Mouse (Mus musculus): Measurements from ENCODE around the gene Cyp4f37.
"Not testable (repeated sequence)": the region's sequence is repeated elsewhere in the genome, so short reads cannot be mapped to it uniquely, and the experiment has no call there.

Cyp4f37 gene

DNA sequence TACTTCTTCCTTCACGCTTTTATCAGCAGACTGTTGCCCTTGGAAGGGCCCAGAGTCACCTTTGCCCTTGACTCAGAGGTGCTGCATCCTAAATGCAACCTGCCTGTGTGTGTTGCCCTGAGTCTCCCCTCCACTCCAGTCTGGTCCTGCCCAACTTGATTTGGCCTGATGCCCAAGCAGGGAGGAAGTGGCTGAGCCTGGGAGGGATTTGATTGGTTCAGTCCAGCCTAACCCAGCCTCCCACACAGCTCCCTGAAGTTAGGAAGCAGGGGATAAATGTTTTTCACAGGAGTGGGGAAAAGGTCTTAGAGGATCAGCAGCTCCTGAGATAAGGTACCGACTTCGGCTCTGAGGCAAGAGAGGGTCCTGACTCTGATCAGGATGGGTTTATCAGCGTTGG, at the start of gene Cyp4f37:
Cyp4f37 (plus strand) TSS at position 292 of the 400 bp plus-strand sequence.
- DNase-seq (ENCODE audit: low read depth, low spot score): not testable (repeated sequence)

DNA sequence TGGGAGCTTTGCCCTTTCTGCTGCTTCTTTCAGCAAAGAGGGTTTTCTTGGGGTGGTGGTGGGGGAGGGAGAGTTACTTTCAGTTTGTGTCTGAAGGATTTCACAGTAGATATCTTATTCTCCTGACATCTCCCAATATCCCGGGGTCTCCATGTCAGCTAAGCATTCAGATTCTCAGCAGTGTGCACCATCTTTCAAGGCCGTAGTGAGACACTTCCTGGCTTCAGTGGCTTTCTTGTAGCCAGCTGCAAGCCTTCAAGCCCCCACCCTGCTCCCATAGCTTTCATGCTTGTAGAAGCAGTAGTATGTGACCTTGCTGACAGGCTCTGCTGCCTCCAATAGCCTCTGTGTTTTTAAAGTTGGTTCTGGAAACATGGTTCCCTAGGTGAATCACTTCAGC, 47.8 kb upstream of the Cyp4f37 start:
- DNase-seq (ENCODE audit: low read depth, low spot score): not testable (repeated sequence)

DNA sequence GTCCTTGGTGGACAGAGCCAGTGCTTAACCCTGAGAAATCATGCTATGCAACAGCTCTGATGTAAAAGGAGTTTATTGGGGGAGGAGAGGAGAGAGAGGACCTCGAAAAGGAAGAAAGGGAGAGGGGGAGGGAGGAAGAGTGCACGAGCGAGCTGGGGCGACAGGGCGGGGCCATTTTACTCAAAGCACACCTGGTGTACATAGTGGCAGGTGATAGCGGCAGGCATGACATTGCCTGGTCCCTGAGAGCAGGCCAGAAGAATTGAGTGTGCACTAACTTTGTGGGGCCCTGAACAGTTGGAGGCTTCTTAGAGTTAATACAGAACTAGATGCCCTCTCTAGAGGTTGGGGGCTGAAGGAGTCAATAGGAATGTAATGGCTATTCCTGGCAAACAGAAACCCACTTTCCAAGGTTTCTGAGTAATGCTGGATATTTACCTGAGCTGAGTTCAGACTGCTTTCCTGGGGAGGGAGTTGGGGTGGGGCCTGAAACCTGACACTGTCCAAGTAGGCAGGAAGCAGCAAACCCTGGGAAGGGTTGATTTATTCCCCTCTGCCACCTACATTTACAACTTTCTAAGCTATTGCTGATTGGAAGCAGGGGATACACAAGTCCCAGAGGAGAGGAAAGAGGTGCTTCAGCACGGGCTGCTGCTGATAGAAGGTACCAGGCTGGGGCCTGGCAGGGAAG, 43.5 kb upstream of the Cyp4f37 start:
- DNase-seq (ENCODE audit: low read depth, low spot score): no peak

DNA sequence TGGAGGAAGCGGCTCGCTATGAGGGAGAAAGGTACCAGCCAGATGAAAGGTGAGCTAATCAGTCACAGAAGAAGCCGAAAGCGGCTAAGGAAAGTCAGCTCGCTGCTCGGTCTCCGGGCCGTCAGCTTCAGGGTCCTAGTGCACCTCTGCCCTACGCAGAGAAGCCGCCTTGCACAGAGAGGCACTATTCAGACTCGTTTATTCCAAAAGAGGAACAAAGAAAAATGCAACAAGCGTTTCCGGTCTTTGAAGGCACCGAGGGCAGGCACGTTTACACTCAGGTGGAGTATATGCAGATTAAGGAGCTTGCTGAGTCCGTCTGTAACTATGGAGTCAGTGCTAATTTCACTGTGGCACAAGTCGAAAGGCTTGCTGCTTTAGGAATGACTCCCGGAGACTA, 24.6 kb upstream of the Cyp4f37 start:
- no peak for DNase-seq (ENCODE audit: low read depth, low spot score)

GRCm38 (mm10) chr17:32608055-32608454, 13.1 kb upstream of the Cyp4f37 start:
- no peak for DNase-seq (ENCODE audit: low read depth, low spot score)

- DNase-seq (ENCODE audit: low read depth, low spot score): not testable (repeated sequence)
Measured at GRCm38 (mm10) chr17:32610231-32610630, 10.9 kb upstream of the Cyp4f37 start.

DNA sequence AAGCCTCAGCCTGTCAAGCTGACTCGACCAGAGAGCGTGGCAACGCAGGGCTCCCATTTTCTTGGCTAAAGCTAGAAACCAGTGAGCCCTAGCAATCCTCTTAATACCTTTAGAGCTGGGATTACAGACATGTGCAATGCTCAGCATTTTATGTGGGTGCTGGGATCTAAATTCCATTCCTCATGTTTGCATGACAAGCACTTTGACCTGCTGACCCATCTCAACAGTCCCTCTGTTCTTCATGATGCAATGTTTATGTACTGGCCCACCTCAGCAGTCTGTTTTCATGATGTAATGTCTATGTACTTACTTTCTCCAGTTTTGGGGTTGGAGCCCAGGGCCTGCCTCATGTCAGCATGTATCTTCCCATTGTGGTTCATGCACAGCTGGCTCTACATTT, 10.2 kb upstream of the Cyp4f37 start:
- DNase-seq (ENCODE audit: low read depth, low spot score): no peak

GRCm38 (mm10) chr17:32612417-32612816, 8.7 kb upstream of the Cyp4f37 start:
- no peak for DNase-seq (ENCODE audit: low read depth, low spot score)

DNA sequence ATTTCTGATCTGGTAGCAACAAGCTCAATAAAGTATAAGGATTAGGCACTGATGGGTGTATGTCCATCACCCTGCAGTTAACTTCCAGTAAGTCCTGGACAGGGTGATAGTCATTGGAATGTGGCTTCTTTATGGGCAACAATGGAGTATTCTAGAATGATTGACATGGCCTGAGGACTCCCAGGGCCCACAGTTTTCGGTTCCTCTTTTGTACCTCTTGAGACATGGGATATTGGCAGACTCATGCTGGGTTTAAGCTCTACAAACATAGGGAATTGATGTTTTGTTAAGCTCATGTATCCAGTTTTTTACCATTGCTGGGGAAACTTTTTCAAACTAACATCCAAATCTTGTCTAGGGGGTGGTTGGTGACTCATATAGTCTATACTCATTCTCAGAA, 3.9 kb upstream of the Cyp4f37 start:
- DNase-seq (ENCODE audit: low read depth, low spot score): no peak

DNA sequence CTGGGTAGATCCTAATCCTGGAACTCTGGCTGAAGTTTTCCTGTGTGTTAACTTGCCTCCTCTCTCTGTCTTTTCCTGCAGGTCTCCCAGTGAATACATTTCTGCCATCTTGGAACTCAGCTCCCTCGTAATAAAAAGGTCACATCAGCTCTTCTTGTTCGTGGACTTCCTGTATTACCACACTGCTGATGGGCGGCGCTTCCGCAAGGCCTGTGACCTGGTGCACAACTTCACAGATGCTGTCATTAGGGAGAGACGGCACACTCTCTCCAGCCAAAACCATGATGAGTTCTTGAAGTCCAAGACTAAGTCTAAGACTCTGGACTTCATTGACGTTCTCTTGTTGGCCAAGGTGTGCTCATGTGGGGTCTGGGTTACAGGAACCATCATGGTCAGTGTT, 8.6 kb downstream of the Cyp4f37 start:
- DNase-seq (ENCODE audit: low read depth, low spot score): not testable (repeated sequence)

- peak; percentile 20 for DNase-seq (ENCODE audit: low read depth, low spot score)
Measured at GRCm38 (mm10) chr17:32631936-32632335, 10.8 kb downstream of the Cyp4f37 start.

DNA sequence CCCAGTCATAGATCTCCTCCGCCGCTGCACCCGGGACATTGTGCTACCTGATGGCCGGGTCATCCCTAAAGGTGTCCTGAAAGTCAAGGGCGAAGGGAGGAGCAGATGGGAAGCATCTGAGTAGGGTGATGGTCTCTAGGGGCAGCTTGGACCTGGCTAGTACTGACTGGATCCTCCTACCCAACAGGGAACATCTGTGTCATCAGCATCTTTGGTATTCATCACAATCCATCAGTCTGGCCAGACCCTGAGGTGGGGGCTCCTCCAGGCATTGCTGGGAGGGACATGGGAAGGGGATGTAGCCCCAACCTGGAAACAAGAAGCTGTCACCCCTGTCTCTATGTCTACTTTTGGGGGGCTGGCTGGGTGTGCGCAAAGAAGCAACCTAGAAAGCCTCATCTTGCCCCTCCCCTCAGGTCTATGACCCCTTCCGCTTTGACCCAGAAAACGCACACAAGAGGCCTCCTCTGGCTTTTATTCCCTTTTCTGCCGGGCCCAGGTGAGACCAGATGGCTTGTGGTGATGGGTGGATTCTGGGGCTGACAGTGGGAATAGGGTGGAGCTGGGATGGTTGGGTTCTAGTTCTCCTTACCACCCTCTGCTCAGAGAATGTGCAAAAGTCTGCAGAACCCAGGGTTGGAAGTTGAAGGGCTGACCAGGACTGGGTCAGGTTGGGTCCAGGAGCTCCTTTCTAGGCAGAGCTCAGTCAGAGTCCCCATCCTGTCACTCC, 13.3 kb downstream of the Cyp4f37 start:
- not testable (repeated sequence) for DNase-seq (ENCODE audit: low read depth, low spot score)

- DNase-seq (ENCODE audit: low read depth, low spot score): peak; percentile 84
Measured at GRCm38 (mm10) chr17:32634972-32635314, 13.8 kb downstream of the Cyp4f37 start.

GRCm38 (mm10) chr17:32636341-32636740, 15.2 kb downstream of the Cyp4f37 start:
- peak; percentile 20 for DNase-seq (ENCODE audit: low read depth, low spot score)

GRCm38 (mm10) chr17:32637151-32637550, 16.0 kb downstream of the Cyp4f37 start:
- no peak for DNase-seq (ENCODE audit: low read depth, low spot score)

DNA sequence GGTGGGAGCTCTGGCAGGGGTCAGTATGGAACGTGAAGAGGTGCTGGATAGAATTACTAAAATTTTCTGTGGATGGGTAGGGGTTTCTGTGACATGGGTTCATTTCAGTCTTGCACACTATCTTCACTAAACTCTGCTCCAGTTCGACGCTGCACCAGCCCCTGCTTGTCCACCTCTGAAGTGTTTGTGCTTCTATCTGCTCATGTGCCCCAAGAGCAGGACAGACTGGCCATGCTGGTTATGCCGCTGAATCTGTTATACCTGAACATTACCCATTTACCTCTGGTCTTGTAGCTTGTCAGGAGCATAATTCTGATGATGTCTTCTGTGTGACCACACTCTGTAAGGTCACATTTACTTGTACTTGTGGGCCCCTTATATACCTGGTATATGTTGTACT, 25.5 kb downstream of the Cyp4f37 start:
- no peak for DNase-seq (ENCODE audit: low read depth, low spot score)

DNA sequence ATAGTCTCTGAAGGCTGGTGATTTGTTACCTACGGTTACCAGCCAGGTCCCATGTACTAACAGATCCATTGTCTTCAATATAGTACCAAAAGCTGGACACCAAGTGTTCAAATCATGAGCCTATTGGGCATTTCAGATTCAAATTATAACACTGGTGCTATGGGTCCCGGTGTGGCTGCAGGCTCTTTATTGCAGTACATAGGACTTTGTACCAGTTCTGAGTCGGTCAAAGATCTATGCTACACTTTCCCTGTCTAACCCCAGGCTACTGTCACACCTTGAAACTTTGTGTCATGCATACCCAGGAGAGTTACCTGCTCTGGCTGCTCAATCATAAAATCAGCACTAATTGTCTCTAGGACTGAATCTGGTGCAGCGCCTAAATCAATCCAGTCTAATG, 32.8 kb downstream of the Cyp4f37 start:
- no peak for DNase-seq (ENCODE audit: low read depth, low spot score)

GRCm38 (mm10) chr17:32657041-32657440, 35.9 kb downstream of the Cyp4f37 start:
- DNase-seq (ENCODE audit: low read depth, low spot score): peak; percentile 68

DNA sequence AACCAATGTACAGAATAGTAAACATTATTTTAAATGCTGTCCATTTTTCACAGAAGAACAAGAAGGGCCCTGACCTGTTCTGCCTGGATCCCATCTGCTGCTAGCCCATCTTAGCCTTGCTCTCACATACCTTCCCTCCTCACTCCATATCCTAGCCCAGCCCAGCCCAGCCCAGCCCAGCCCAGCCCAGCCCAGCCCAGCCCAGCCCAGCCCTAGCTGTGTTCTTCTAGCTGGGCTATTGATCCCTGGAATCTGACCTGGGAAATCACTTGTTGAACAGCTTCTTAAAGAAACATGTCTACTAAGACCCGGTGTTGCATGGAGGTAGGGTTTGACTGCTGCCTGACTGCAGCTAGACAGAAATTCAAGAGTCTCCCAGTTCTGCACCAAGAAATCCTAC, 37.1 kb downstream of the Cyp4f37 start:
- no peak for DNase-seq (ENCODE audit: low read depth, low spot score)

- peak; percentile 47 for DNase-seq (ENCODE audit: low read depth, low spot score)
Measured at GRCm38 (mm10) chr17:32658712-32659111, 37.6 kb downstream of the Cyp4f37 start, which contains the start of gene Cyp4f40. TSS of gene Cyp4f40 (plus strand) at chr17:32658900.

- peak; percentile 27 for DNase-seq (ENCODE audit: low read depth, low spot score)
Measured at GRCm38 (mm10) chr17:32673976-32674375, 52.9 kb downstream of the Cyp4f37 start.

GRCm38 (mm10) chr17:32676040-32676635, 55.0 kb downstream of the Cyp4f37 start:
- no peak for DNase-seq (ENCODE audit: low read depth, low spot score)

GRCm38 (mm10) chr17:32680404-32680803, 59.3 kb downstream of the Cyp4f37 start:
- DNase-seq (ENCODE audit: low read depth, low spot score): peak; percentile 68
